Comparison of ENCODE assay signal across 34 mouse cellular contexts in genomic region chr15:81425311-81425710, GRCm38 (mm10). TPM values are rescaled to one million over a fixed set of nuclear protein-coding genes. Genes with fewer than 3 reads are reported as not detected.
"Had no signal": no experiment of that assay in that cellular context is flagged by ENCODE, and none has a peak within 500 bp of the region (broad histone marks: within the 10 kb centered on the region; RNA-seq: fewer than 3 reads in every experiment).

No protein-coding gene starts in this region.

- H3K4me3 ChIP-seq: heart, embryonic 10.5 days; heart, embryonic 12.5 days; hindbrain, embryonic 13.5 days; hindbrain, embryonic 15.5 days; kidney, embryonic 15.5 days; limb, embryonic 13.5 days; limb, embryonic 15.5 days; liver, embryonic 15.5 days had no signal

- H3K4me2 ChIP-seq: heart, embryonic 12.5 days; hindbrain, embryonic 13.5 days; hindbrain, embryonic 15.5 days; kidney, embryonic 15.5 days; limb, embryonic 13.5 days; limb, embryonic 15.5 days; liver, embryonic 15.5 days had no signal

- ATAC-seq: hindbrain, postnatal 0 days; intestine, embryonic 16.5 days had no signal

- DNase-seq: gastrocnemius, postnatal 14 days; gastrocnemius, postnatal 36 days; heart, adult 18-20 months; heart, postnatal 14 days; heart, postnatal 36 days; kidney, adult 11 months; kidney, adult 2 months; kidney, adult 9 months; kidney, postnatal 14 days; kidney, postnatal 36 days; layer of hippocampus, adult 9-11 months; layer of hippocampus, postnatal 36 days; left cerebral cortex, postnatal 4 days had no signal

- H3K27me3 ChIP-seq: heart, embryonic 12.5 days; hindbrain, embryonic 13.5 days; hindbrain, embryonic 15.5 days; kidney, embryonic 15.5 days; limb, embryonic 13.5 days; limb, embryonic 15.5 days; liver, embryonic 15.5 days had no signal

- H3K27ac ChIP-seq: heart, embryonic 10.5 days; hindbrain, embryonic 13.5 days; hindbrain, embryonic 15.5 days; hindbrain, postnatal 0 days; kidney, embryonic 15.5 days; kidney, postnatal 0 days; limb, embryonic 13.5 days; limb, embryonic 15.5 days; liver, embryonic 15.5 days had no signal

- H3K4me1 ChIP-seq: heart, embryonic 10.5 days; heart, embryonic 12.5 days; hindbrain, embryonic 13.5 days; hindbrain, embryonic 15.5 days; limb, embryonic 13.5 days; limb, embryonic 15.5 days had no signal

- H3K9ac ChIP-seq: heart, embryonic 12.5 days; hindbrain, embryonic 13.5 days; hindbrain, embryonic 15.5 days; kidney, embryonic 15.5 days; limb, embryonic 13.5 days; limb, embryonic 15.5 days; liver, embryonic 15.5 days had no signal

- H3K9me3 ChIP-seq: heart, embryonic 10.5 days; heart, embryonic 12.5 days; hindbrain, embryonic 13.5 days; hindbrain, embryonic 15.5 days; kidney, embryonic 15.5 days; limb, embryonic 13.5 days; limb, embryonic 15.5 days; liver, embryonic 15.5 days had no signal

RNA-seq across cellular contexts. Expression of gene Dnajb7, which starts 17.2 kb away (rescaled TPM):
- total RNA-seq: gastrocnemius, adult 8-10 months; gastrocnemius, postnatal 14 days; gastrocnemius, postnatal 36 days; heart, adult 18-20 months; heart, adult 8-10 months; heart, postnatal 14 days; heart, postnatal 36 days; hematopoietic stem cell, adult 5-6 weeks; hindbrain, postnatal 0 days; layer of hippocampus, adult 18-20 months; layer of hippocampus, adult 8-10 months; layer of hippocampus, postnatal 36 days; left cerebral cortex, adult 18-20 months; left cerebral cortex, adult 8-10 months; left cerebral cortex, postnatal 10 days; left cerebral cortex, postnatal 25 days had no signal
- polyA plus RNA-seq: large intestine, adult 2 months had no signal
